Mouse (Mus musculus) left cerebral cortex, postnatal 14 days (tissue): ENCODE results near the gene Saa1. TPM values are rescaled to one million over a fixed set of nuclear protein-coding genes. Genes with fewer than 3 reads are reported as not detected.

ENCODE experiments used
- DNase-seq, 2 experiments: peaks; one replicate each; pipeline ENCODE4 v3.0.0; 2021 to 2022; ENCODE audit warnings: low spot score in 2 of 2, mixed read lengths in 1 of 2
- intact Hi-C: fragments of 180-260 bp; cut with DNase I; formaldehyde crosslinking; loops from one replicate; pipeline ENCODE4 v1.15.1; 2025
- total RNA-seq, 2 experiments: library from RNA; stranded (reverse); gene quantifications; 2 replicates each; pipeline ENCODE4 v1.2.3; 2021

Gene Saa1
- total RNA-seq, 2 experiments from 2014 or later = not detected

- peak; percentile 12 to 20 for DNase-seq
- intact Hi-C loops = no loop called here
Measured at GRCm38 (mm10) chr7:46720460-46720859, 22.3 kb downstream of the Saa1 start.

GRCm38 (mm10) chr7:46719526-46719925 is 23.3 kb downstream of the Saa1 start:
- no peak for DNase-seq
- intact Hi-C loops = no loop called here

GRCm38 (mm10) chr7:46718591-46719270 is 24.0 kb downstream of the Saa1 start:
- intact Hi-C loops = no loop called here
- no peak for DNase-seq

- peak in 1 of 2 experiments; percentile 20 for DNase-seq
- intact Hi-C loops = no loop called here
Measured at GRCm38 (mm10) chr7:46716897-46717296, 25.9 kb downstream of the Saa1 start.

GRCm38 (mm10) chr7:46715600-46715999 is 27.2 kb downstream of the Saa1 start, which contains the start of gene Saa3:
Saa3 (minus strand) TSS chr7:46715700.
- intact Hi-C loops = loop anchor here (2.0 kb wide), 1 partner anchor 53 kb away; no protein-coding TSS in a partner anchor
- DNase-seq = no peak

- peak; percentile 23 to 66 for DNase-seq
- intact Hi-C loops = loop anchor here (2.0 to 5.0 kb wide), 2 partner anchors 54 to 77 kb away; partner anchors contain the start of gene Sergef
Measured at GRCm38 (mm10) chr7:46714518-46714917, 28.3 kb downstream of the Saa1 start.

- no peak for DNase-seq
- intact Hi-C loops = loop anchor here (5.0 kb wide), 1 partner anchor 75 kb away; the partner anchor contains the start of gene Sergef
Measured at GRCm38 (mm10) chr7:46712250-46712649, 30.5 kb downstream of the Saa1 start.

- peak; percentile 79 to 86 for DNase-seq
- intact Hi-C loops = loop anchor here (5.0 kb wide), 1 partner anchor 73 kb away; the partner anchor contains the start of gene Sergef
Measured at GRCm38 (mm10) chr7:46710390-46710844, 32.4 kb downstream of the Saa1 start, which contains the start of gene Saal1. Saal1 (minus strand) TSS chr7:46710680.

- intact Hi-C loops = no loop called here
- DNase-seq = no peak
Measured at GRCm38 (mm10) chr7:46700521-46701025, 42.2 kb downstream of the Saa1 start.

- intact Hi-C loops = no loop called here
- DNase-seq = no peak
Measured at GRCm38 (mm10) chr7:46696754-46697153, 46.0 kb downstream of the Saa1 start.

Other genes with a start within 250 kb of the Saa1 start
- 10 to 100 TPM; 57.2 to 66.4 TPM for gene Sergef, start 103.2 kb downstream of the Saa1 start, total RNA-seq
- gene Tph1, start 70.4 kb downstream of the Saa1 start, total RNA-seq = under 1 TPM; 0.27 to 0.31 TPM
- 1 to 10 TPM; 7.2 to 8.5 TPM for gene Saal1, start 32.3 kb downstream of the Saa1 start, total RNA-seq
- not detected for gene Saa3, start 27.3 kb downstream of the Saa1 start, total RNA-seq
- gene Saa4, start 10.4 kb downstream of the Saa1 start, total RNA-seq = not detected
- gene Saa2, start 8.8 kb upstream of the Saa1 start, total RNA-seq = not detected
- 10 to 100 TPM; 11.4 to 13.7 TPM for gene Hps5, start 53.1 kb upstream of the Saa1 start, total RNA-seq
- gene Gtf2h1, start 53.1 kb upstream of the Saa1 start, total RNA-seq = 10 to 100 TPM; 37.0 to 39.3 TPM
- gene Ldha, start 98.5 kb upstream of the Saa1 start, total RNA-seq = 100 to 1,000 TPM; 497 to 507 TPM
- gene Ldhc, start 118.2 kb upstream of the Saa1 start, total RNA-seq = not detected
- 10 to 100 TPM; 74.0 to 76.5 TPM for gene Tsg101, start 177.0 kb upstream of the Saa1 start, total RNA-seq
- gene Uevld, start 215.5 kb upstream of the Saa1 start, total RNA-seq = 1 to 10 TPM; 9.6 to 10.0 TPM
- not detected for gene Gm9999, start 240.6 kb upstream of the Saa1 start, total RNA-seq